Mouse (Mus musculus) liver, embryonic 15.5 days (tissue): ENCODE measurements at regions not wholly inside any gene's neighbourhood (a gene's known extent, or its start where the extent isn't known, plus 50 kb on each side); places are given as distances from the start of the nearest gene placed in this dataset.
"Not testable (repeated sequence)": the region's sequence is repeated elsewhere in the genome, so short reads cannot be mapped to it uniquely, and the experiment has no call there.

Source experiments
- ATAC-seq: fragments of 200-750 bp; cut with Nextera tagmentation; 2 replicates; pipeline ENCODE4 v1.8.0; 2017; ENCODE audit warnings: moderate number of reproducible peaks, mild to moderate bottlenecking, moderate library complexity; ENCODE audit not compliant: insufficient read depth
- H3K27ac ChIP-seq: fragments of 300-500 bp; sonication (generic); replicated peaks from 2 replicates; pipeline ENCODE4 v1.5.1; 2015; ENCODE audit warnings: mild to moderate bottlenecking, inconsistent platforms
- H3K27me3 ChIP-seq: fragments of 300-500 bp; sonication (generic); 2 replicates; pipeline ENCODE4 v1.6.1; 2015; ENCODE audit warnings: mild to moderate bottlenecking, inconsistent platforms
- H3K36me3 ChIP-seq: fragments of 300-500 bp; sonication (generic); replicated peaks from 2 replicates; pipeline ENCODE4 v1.6.1; 2015; ENCODE audit warnings: moderate library complexity, mild to moderate bottlenecking, inconsistent platforms
- H3K4me1 ChIP-seq: fragments of 300-500 bp; sonication (generic); replicated peaks from 2 replicates; pipeline ENCODE4 v1.6.1; 2015; ENCODE audit warnings: inconsistent platforms
- H3K4me2 ChIP-seq: fragments of 300-500 bp; sonication (generic); 2 replicates; pipeline ENCODE4 v1.6.1; 2015; ENCODE audit warnings: moderate library complexity, mild to moderate bottlenecking, inconsistent platforms
- H3K4me3 ChIP-seq: fragments of 300-500 bp; sonication (generic); replicated peaks from 2 replicates; pipeline ENCODE4 v1.5.1; 2015; ENCODE audit warnings: mild to moderate bottlenecking, inconsistent platforms
- H3K9ac ChIP-seq: fragments of 300-500 bp; sonication (generic); 2 replicates; pipeline ENCODE4 v1.6.1; 2015; ENCODE audit warnings: moderate library complexity, mild to moderate bottlenecking, inconsistent platforms
- H3K9me3 ChIP-seq: fragments of 300-500 bp; sonication (generic); replicated peaks from 2 replicates; pipeline ENCODE4 v1.6.1; 2016; ENCODE audit warnings: inconsistent platforms
- whole genome bisulfite sequencing: fragments of 180-500 bp; shearing (Covaris S2); methylation state at CpG from one replicate; pipeline ENCODE4 v1.1.7; 2015; ENCODE audit warnings: mixed read lengths; ENCODE audit not compliant: insufficient replicate concordance; 5-methylcytosine and 5-hydroxymethylcytosine counted together

DNA sequence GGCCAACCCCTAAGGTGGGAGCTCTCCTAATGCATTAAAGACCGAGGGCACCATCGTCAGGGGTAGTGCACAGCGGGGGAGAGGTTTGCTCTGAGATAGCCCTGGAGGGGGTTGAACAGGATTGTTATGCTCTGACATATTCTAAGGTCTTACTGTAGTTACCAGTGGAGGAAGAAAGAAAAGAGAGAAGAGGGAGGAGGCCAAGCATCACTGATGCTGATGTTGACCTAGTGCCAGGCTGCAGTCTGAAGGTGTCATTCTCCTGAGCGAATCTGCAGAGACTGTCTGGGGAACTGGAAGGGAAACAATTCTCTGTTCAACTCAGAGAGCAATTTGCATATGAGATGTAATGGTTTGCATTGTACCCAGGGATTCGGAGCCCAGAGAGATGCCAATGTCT is 139.4 kb upstream of the Zfp637 start:
- Histone ChIP-seq H3K4me3 (no peak overlapping the region), H3K27me3 (no peaks in the 10 kb centered on the region), H3K36me3 (no peaks in the 10 kb centered on the region), H3K9me3 (no peaks in the 10 kb centered on the region), H3K27ac (no peak overlapping the region), H3K4me2 (no peak overlapping the region), H3K9ac (no peak overlapping the region), H3K4me1 (no peaks in the 10 kb centered on the region)
- 77% methylated on average over 5 of the region's 5 CpGs for WGBS
- no peak for ATAC-seq

DNA sequence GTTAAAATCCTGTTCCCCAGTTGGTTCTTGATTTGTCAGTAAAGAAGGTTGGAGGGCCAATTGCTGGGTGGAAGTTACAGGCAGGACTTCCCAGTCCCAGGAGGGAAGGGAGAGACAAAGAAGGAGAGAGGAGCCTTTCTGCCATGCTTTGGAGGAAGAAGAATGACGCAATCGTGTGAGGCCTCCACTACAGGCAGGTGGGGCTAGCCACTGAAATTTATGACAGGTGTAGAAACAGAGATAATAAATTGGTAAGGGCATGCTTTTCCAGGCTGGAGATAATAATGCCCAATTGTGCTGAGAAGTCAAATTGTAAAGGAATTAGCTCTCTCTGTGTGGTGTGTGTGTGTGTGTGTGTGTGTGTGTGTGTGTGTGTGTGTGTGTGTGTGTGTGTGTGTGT is 135.0 kb upstream of the Zfp637 start:
- Histone ChIP-seq H3K36me3 (no peaks in the 10 kb centered on the region), H3K27ac (no peak overlapping the region), H3K27me3 (no peaks in the 10 kb centered on the region), H3K4me2 (no peak overlapping the region), H3K4me3 (no peak overlapping the region), H3K4me1 (no peaks in the 10 kb centered on the region), H3K9me3 (no peaks in the 10 kb centered on the region), H3K9ac (no peak overlapping the region)
- 40% methylated on average over 2 of the region's 2 CpGs for WGBS
- no peak for ATAC-seq

DNA sequence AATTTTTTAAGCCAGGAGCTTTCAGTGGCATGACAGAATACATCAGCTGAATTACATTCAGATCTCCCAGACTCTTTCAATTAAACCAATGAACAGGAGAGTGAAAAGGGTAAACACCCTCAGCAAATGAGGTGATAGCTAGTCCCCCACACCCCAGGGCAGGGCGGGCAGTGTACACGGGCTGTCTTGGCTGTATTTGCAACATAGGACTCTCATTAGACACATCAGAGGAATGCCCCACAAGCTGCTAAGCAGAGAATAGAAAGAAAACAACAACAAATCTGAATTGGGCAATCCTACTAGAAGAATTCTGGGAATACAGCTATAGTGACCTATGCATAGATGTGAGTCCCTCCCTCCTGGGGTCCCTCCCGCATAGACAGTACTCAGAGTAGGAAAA is 131.8 kb upstream of the Zfp637 start:
- no peak for ATAC-seq
- no peak overlapping the region for H3K9ac ChIP-seq
- H3K4me3 ChIP-seq = no peak overlapping the region
- no peaks in the 10 kb centered on the region for H3K4me1 ChIP-seq
- H3K9me3 ChIP-seq = no peaks in the 10 kb centered on the region
- WGBS = 65% methylated on average over 3 of the region's 3 CpGs
- no peak overlapping the region for H3K4me2 ChIP-seq
- no peak overlapping the region for H3K27ac ChIP-seq
- H3K36me3 ChIP-seq = no peaks in the 10 kb centered on the region
- H3K27me3 ChIP-seq = no peaks in the 10 kb centered on the region

DNA sequence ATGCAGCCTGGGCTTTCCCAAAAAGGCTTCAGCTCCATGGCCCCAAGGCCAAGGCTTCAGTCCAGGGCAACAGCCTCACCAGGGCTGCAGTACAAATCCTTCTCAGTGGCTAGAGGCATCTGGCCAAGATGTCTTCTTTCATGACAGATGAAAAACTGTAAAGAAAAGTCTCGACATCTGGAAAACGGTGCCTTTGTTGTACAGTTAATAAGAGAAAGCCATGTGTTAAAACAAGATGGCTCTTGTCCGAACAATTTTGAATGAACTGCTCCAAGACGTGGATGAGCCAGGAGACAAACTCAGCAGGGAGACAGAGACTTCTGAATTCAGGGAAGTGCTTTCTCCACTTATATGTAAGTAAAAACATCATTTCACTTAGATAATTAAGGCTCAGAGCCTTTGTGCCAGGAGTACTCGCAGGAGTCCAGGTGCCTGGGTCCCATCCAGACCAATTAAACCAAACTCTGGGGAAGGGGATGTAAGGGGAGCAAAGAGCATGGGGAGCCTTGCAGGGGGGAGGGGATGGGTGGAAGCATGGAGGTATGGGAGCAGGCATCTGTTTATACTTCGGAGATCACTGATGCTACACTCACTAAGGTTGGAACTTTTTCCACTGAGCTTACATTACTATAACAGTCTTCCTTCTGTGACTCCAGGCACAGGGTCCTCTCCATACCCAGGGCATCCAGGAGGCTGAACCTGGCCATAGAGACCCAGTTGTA is 125.8 kb upstream of the Zfp637 start:
- Histone ChIP-seq H3K36me3 (no peaks in the 10 kb centered on the region), H3K9ac (no peak overlapping the region), H3K4me2 (no peak overlapping the region), H3K9me3 (no peaks in the 10 kb centered on the region), H3K27ac (no peak overlapping the region), H3K27me3 (no peaks in the 10 kb centered on the region), H3K4me3 (no peak overlapping the region), H3K4me1 (no peaks in the 10 kb centered on the region)
- ATAC-seq = no peak
- 73% methylated on average over 6 of the region's 6 CpGs for WGBS

DNA sequence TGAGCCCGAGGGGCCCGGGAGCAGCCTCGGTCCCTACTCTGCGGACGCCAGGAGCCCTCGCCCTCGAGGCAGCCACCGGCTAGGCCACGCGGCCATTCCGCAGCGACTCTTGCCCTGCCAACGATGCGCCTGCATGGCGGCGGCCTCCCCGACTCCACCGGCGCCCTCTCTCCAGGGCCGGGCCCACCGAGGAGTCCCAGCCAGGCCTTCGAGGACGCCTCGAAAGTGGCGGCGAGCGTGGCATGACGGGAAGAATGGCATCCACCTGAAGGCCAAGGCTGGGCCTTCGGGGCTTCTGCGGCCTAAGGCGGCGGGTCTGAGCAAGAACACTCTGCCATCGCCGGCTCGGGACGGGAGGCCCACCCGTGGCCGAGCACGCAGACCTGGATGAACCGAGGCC is 124.6 kb upstream of the Zfp637 start:
- H3K27me3 ChIP-seq, H3K36me3 ChIP-seq, H3K27ac ChIP-seq, H3K4me2 ChIP-seq, H3K9me3 ChIP-seq, H3K9ac ChIP-seq, ATAC-seq, H3K4me3 ChIP-seq, H3K4me1 ChIP-seq: not testable (repeated sequence)
- 74% methylated on average over 10 of the region's 40 CpGs for WGBS

DNA sequence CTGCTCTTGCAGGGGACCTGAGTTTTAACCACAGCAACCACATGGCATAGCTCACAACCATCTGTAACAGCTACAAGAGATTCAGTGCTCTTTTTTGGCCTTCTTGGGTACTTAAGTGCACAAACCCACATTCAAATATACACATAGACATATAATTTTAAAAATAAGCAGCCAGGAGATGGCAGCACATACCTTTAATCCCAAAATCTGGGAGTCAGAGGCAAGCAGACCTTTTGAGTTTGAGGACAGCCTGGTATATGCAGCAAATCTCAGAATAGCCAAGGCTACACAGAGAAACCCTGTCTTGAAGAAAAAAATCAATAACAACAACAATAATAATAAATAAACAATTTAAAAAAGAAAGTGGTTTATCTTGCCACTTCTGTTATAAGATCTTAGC is 88.6 kb upstream of the Zfp637 start:
- not testable (repeated sequence) for H3K27ac ChIP-seq, H3K27me3 ChIP-seq, H3K4me2 ChIP-seq, ATAC-seq, H3K36me3 ChIP-seq, H3K4me3 ChIP-seq, H3K4me1 ChIP-seq, H3K9me3 ChIP-seq, H3K9ac ChIP-seq

DNA sequence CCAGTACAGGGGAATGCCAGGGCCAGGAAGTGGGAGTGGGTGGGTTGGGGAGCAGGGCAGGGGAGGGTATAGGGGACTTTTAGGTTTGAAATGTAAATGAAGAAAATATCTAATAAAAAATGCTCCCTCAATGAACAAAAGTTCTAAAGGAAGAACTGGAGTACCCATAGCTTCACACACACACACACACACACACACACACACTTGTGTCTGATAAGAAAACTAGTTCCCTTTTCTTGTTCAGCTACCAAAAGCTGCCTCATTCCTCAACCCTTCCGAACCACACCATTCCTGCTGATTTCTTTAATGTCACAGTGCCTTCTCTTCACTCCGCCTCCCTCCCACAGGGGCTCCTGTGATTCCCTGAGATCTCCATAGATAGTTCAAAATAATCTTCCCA is 85.3 kb upstream of the Zfp637 start:
- not testable (repeated sequence) for H3K4me1 ChIP-seq, H3K27me3 ChIP-seq, H3K27ac ChIP-seq, ATAC-seq, H3K4me2 ChIP-seq, H3K4me3 ChIP-seq, H3K9ac ChIP-seq, H3K36me3 ChIP-seq, H3K9me3 ChIP-seq
- 38% methylated on average over 2 of the region's 2 CpGs for WGBS

DNA sequence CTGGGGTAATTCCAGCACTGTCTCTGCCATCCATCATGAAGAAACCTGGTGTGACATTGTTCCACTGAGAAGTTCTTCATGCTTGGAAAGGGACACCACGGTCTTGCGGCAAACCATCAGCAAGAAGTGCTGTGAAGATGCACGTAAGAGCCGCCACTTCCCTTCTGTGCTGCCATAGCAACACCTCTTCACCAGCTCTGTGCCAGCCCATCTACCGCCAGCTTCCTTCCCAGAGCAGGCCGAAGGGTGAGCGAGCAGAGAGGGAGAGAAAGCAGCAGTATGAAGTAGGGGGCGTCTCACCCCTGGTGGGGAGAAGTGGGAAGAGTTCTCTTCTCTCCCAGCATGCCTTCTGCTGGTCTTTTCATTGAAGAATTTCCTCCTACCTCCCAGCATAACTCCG is 84.8 kb upstream of the Zfp637 start:
- H3K27ac ChIP-seq = no peak overlapping the region
- ATAC-seq = no peak
- H3K9ac ChIP-seq = no peak overlapping the region
- no peaks in the 10 kb centered on the region for H3K27me3 ChIP-seq
- no peaks in the 10 kb centered on the region for H3K36me3 ChIP-seq
- no peaks in the 10 kb centered on the region for H3K9me3 ChIP-seq
- no peak overlapping the region for H3K4me3 ChIP-seq
- H3K4me1 ChIP-seq = no peaks in the 10 kb centered on the region
- H3K4me2 ChIP-seq = no peak overlapping the region
- 38% methylated on average over 9 of the region's 9 CpGs for WGBS

DNA sequence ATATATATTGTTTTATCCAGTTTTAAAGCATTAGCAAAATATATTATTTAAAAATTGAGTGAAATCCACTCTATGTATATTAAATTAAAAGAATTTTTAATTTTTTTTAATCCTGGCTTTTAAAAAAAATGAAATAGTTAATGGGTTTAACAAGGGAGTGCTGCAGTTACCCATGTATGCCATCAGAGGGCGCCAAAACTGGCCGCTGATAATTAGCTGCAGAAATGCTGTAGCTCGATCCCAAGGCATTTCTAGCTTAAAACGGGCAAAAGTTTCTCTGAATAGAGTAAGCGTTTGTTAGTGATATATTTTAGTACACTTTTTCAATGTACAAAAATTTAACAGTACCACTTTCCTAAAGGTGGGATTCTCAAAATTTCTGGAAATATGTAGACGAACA is 82.5 kb upstream of the Zfp637 start:
- H3K9me3 ChIP-seq, H3K9ac ChIP-seq, H3K36me3 ChIP-seq, H3K27me3 ChIP-seq, H3K4me2 ChIP-seq, H3K27ac ChIP-seq, ATAC-seq, H3K4me3 ChIP-seq, H3K4me1 ChIP-seq: not testable (repeated sequence)
- WGBS = 12% methylated on average over 6 of the region's 6 CpGs

DNA sequence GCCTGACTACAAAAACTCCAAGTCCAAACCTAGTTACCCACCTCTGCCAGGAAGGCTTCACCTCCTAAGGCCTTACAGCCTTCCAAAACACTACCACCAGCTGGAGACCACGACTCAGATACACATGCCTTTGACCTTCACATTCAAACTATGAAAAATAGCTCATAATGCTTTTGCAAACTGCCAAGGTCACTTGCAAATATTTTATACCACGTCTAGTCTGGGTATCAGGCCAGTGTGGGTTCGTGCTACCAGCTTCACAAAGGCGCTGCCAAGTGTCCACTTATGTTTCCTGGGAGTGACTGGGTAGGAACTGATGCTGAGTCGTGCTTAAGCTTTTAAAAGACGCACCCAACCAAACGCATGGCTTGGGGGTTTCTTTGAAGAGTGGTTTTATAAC is 69.5 kb upstream of the Zfp637 start:
- ATAC-seq = no peak
- Histone ChIP-seq H3K9me3 (no peaks in the 10 kb centered on the region), H3K9ac (no peak overlapping the region), H3K4me1 (no peaks in the 10 kb centered on the region; the same call in 1 of the 2 replicates), H3K36me3 (no peaks in the 10 kb centered on the region), H3K27me3 (no peaks in the 10 kb centered on the region), H3K27ac (no peak overlapping the region), H3K4me3 (no peak overlapping the region), H3K4me2 (no peak overlapping the region)
- WGBS = 53% methylated on average over 7 of the region's 7 CpGs

DNA sequence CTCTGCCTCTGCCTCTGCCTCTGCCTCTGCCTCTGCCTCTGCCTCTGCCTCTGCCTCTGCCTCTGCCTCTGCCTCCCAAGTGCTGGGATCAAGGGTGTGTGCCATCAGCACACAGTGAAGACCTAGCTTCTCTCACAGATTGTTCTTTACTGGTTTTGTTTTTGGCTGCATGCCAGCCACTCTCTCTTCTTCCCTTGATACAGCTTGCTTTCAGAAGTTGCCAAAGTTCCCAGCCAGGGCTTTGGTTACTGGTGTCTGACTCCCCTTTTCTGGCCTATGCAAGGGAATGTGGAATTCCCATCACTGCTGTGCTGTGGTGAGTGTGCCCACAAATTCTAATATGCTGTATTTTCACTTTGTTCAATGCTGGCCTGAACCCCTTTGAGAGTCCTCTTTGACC is 68.6 kb upstream of the Zfp637 start:
- Histone ChIP-seq H3K36me3 (no peaks in the 10 kb centered on the region), H3K4me2 (no peak overlapping the region), H3K27ac (no peak overlapping the region), H3K9ac (no peak overlapping the region), H3K4me3 (no peak overlapping the region), H3K4me1 (no peaks in the 10 kb centered on the region; the same call in 1 of the 2 replicates), H3K27me3 (no peaks in the 10 kb centered on the region), H3K9me3 (no peaks in the 10 kb centered on the region)
- no peak for ATAC-seq

DNA sequence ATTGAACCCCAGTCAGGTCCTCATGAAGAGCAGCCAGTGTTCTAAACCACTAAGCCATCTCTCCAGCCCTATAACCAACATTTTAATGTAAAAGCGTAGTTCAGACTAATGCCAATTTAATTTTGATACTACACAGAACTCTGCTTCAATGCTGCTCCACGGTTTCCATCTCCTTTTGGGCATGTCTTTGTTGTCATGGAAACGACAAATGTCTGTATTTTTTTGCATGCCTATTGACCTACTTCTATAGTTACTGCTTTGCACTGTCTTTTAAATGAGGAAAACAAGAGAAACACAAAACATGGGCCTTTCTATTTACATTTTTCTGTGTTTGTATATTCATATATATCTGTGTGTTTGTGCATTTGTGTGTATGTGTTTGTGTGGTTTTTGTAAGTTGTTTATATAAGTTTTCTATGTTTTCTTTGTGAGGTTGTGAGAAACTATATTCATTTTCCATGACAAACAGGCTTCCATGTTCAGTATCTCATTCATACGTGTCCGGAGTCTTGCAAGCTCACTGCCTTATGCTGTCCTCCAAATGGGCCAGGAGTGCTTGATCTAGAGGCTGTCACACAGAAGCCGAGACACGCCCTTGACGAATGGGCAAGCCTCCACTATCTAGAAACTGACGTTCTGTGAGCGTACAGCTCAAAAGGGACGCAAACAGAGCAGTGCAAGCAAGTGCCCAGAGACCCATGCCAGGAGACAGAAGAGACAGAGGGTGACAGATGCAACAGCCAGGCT is 65.5 kb upstream of the Zfp637 start:
- Histone ChIP-seq H3K9ac (no peak overlapping the region), H3K36me3 (no peaks in the 10 kb centered on the region), H3K4me2 (no peak overlapping the region), H3K4me1 (0 out of 2 replicates have a peak, but pooled peaks cover 2% of the 10 kb centered on the region), H3K4me3 (no peak overlapping the region), H3K27me3 (no peaks in the 10 kb centered on the region), H3K27ac (no peak overlapping the region), H3K9me3 (no peaks in the 10 kb centered on the region)
- 53% methylated on average over 11 of the region's 11 CpGs for WGBS
- no peak for ATAC-seq
